Mouse (Mus musculus) splenic B cell, adult 2 months (primary cell): ENCODE measurements at regions not wholly inside any gene's neighbourhood (a gene's known extent, or its start where the extent isn't known, plus 50 kb on each side); places are given as distances from the start of the nearest gene placed in this dataset.

Source experiments
- DNase-seq: peaks from one replicate; pipeline ENCODE4 v3.0.0-alpha.2; 2011; ENCODE audit warnings: low read depth, low spot score
- H3K27me3 ChIP-seq: 2 replicates; pipeline ENCODE4 v1.6.1; 2012; ENCODE audit warnings: mild to moderate bottlenecking, low read length, moderate library complexity, mixed read lengths; ENCODE audit not compliant: control insufficient read depth, poor library complexity, insufficient read depth, severe bottlenecking
- H3K36me3 ChIP-seq: 2 replicates; pipeline ENCODE4 v1.6.1; 2012; ENCODE audit warnings: mild to moderate bottlenecking, low read length, moderate library complexity, mixed read lengths; ENCODE audit not compliant: control insufficient read depth, poor library complexity, insufficient read depth, severe bottlenecking

DNA sequence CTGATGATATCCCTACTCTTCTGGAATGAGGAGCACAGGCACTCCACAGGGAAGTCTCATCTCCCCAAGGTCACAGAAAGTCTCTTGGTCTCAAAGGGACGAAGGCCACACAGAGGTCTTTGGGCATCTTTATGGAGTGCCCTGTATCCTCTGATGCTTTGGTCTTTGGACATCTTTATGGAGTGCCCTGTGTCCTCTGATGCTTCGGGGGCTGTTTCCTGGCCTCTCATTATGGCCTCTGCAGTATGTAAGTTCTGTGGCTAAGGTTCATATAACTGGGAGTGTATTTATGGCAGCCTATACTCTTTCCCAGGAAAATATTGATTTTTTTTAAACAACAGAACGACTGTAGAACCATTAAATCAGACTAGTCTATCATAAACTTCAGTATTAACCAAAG lies 319.9 kb downstream of the Gm9195 start:
- H3K36me3 ChIP-seq: no peaks in the 10 kb centered on the region
- H3K27me3 ChIP-seq: no peaks in the 10 kb centered on the region
- no peak for DNase-seq

DNA sequence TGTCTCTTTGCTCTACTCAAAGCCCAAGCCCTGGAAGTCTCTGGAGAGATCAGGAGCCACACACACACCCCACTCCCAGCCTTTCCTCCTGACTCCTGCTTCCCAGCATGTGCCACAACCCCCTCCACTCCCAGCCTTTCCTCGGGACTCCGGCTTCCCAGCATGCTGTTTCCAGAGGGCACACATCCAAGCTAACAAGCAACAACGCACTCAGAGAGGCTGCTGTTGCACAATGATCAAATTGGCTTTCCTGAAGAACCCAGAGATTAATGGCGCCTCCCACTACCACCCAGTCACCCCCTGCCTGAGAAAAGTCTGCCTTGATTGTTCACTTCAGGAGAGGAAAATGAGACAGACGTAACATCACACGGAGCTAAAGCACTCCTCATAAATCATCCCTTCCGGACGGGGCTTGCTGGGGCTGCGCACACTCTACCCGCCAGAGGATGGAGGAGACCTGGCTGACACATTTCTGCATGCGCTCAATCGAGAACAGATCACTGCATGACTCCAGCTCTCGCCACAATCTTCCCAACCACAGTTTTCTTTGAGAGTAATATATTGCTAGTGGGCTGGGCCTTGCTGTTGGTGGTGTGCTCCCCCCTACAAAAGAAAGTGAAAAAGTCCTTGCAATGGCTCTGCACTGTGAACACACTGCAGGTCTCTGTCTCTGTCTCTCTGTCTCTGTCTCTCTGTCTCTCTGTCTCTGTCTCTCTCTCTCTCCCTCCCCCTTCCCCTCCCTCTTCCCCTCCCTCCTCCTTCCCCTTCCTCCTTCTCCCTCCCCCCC lies 332.9 kb downstream of the Gm9195 start:
- no peaks in the 10 kb centered on the region for H3K36me3 ChIP-seq
- DNase-seq: no peak

DNA sequence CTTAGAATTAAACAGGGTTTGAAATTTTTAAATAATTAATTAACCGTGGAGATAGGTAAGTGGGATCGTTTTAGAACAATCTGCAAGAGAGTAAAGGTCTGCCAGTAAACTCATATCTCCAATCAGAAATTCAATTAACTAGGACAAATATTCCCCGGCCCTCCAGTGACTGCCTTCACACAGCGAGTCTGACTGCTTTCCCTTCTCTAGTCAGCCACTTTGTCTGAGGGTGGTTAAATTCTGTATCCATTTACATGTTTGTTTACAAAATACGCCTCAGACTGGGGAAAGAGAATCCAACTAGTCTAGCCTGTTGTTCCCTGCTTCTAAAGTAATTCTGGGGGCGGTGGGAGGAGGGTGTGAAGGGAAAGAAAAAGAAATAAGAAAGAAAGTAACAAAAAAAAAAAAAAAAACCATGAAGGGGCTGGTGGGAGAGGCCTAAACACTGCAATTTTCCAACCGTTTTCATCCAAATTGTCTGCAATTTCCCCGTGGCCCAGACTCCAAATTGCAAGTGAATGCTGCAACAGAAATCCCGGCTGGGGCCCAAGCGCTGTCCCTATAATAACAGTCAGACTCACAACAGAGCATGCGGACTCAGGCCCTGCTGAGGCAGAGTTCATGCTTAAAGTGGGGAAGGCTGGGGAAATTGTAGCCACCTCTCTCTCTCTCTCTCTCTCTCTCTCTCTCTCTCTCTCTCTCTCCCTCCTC lies 336.3 kb downstream of the Gm9195 start:
- Histone ChIP-seq H3K27me3 (no peaks in the 10 kb centered on the region), H3K36me3 (no peaks in the 10 kb centered on the region)
- DNase-seq: no peak

More for the DNA sequence above, 332.9 kb downstream of the Gm9195 start:
- H3K27me3 ChIP-seq: no peaks in the 10 kb centered on the region

DNA sequence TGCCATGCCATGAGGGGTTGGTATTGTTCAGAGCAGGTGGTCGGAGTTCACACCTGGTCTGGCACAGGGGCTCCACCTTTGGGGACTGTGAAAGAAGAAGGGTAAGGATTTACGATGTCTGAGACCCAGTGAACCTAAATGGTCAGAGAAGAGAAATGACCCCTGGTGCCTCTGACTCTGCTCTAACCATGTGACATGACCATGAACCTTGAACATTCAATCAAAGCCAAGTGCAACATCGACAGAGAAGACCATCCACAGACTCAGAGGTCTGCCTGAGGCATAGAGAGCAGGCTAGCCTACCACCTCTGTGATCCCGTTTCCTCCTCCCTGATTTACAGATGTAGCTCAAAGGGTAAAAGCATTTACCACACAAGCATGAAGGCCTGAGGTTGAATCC lies 340.0 kb downstream of the Gm9195 start:
- DNase-seq: no peak
- no peaks in the 10 kb centered on the region for H3K36me3 ChIP-seq
- no peaks in the 10 kb centered on the region for H3K27me3 ChIP-seq

DNA sequence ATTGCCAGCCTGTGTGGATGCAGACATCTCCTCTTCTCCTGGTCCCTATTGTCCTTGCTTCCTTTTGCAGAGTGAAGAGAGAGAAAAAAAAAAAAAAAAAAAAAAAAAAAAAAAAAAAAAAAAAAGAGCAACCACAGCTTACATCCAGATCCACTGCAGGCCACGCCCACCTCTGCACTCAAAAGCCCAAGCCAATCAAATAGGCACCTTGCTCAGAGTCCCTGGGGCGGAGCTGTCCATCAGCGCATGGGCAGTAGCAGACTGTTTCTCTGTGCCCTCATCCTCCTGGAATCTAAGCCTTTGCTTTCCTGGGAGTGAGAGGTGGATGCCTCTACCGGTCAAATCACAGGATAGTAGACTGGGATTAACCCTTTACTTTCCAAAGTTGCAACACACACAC lies 342.2 kb downstream of the Gm9195 start:
- no peak for DNase-seq
- Histone ChIP-seq H3K36me3 (no peaks in the 10 kb centered on the region), H3K27me3 (no peaks in the 10 kb centered on the region)

DNA sequence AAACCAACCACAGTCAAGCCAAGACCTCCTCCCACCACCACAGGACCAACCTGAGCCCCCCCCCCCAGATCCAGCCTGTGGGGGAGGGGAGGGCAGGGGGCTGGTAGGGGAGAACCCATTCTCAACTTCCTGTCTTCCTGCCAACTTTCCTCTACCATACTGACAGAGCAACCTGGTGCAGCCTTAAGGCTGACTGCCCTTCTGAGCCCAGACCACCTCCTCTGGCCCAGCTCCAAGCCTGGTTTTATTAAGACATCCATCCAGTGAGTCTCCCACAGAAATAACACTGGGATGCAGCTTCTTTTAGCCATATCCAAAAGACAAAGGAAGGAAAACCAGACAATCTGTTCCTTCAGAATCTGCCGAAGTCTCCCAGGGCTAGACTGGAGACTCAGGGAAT lies 342.8 kb downstream of the Gm9195 start:
- no peaks in the 10 kb centered on the region for H3K27me3 ChIP-seq
- no peaks in the 10 kb centered on the region for H3K36me3 ChIP-seq
- DNase-seq: no peak

DNA sequence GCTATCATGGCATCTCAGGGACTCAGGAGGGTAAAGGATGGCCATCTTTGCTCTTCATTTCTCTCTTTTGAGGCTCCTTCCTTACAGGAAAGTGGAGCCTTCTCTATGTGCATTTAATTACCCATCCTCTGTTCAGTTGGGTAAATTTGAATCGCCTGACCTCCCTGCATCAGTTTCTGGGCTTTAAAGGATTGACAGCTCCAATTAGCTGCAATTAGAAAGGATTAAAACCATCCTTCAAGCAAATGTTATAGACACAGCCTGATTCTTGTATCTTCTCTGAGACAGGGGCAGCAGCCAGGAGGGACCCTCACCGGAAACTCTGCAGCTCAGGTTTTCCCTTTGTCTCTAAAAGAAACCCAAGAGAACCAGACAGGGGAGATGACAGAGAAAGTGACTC lies 345.3 kb downstream of the Gm9195 start:
- H3K36me3 ChIP-seq: no peaks in the 10 kb centered on the region
- DNase-seq: no peak
- H3K27me3 ChIP-seq: no peaks in the 10 kb centered on the region

DNA sequence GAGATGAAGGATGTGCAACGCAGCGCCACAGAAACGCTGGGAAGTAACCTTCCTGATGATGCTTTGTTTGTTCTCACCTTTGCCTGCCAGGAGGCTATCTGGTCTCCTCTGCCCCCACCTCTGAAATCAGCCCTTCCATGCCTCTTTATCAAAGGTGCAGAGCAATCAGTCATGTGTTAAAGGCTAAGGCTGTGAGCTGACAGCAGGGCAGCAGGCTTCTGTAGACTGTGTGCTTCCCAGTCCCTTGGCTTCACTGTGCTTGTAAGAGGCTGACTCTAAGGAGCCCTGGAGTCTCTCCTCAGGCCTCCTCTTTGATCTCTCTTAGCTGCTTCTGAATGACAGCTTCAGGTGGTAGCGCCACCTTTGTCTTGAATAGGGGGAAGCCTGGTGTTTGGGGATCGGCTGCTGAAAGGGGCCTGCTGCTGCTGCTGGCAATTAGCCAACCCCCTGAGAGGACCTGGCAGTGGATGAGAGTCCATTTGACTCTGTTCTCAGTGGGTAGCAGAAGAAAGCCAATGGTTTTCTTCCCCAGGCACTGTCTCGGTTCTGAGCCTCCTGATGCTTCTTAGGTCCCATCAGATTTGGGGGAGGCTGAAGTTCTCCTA lies 348.7 kb downstream of the Gm9195 start:
- Histone ChIP-seq H3K27me3 (no peaks in the 10 kb centered on the region), H3K36me3 (no peaks in the 10 kb centered on the region)
- DNase-seq: no peak

DNA sequence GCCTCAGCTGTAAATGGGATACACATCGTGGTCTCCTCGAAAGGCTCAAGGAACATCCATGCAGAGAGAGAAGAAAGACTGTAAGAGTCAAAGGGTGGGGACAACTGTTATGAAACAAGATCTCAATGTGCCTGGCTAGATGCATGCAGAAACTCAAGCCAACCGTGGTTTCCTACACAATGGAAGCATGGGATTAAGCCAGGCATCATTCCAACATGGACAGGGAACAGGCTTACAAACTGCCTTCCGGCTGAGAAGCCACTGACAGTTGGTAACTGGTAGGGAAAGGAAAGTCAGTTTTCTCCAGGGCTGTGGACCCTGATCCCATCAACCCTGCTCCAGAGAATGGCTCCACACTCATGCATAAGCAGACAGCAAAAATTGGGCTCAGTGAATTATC lies 350.5 kb downstream of the Gm9195 start:
- no peak for DNase-seq
- no peaks in the 10 kb centered on the region for H3K36me3 ChIP-seq
- H3K27me3 ChIP-seq: no peaks in the 10 kb centered on the region

DNA sequence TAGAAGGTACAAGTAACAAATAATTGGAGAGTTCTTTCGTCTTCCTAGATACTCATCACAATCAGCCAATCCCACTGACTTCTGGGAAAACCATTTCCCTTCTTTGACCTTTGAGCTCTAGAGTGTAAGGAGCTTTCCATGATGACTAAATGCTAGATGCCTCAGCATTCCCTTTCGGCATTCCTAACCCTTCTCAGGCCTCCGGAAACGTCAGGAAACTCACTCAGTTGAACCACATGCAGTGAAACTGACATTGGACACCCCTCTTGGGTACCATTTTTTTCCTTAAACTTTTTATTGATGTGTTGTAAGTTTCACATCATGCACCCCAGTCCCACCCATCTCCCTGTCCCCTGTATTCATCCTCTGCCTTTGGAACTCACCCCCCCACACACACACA lies 361.5 kb downstream of the Gm9195 start:
- H3K36me3 ChIP-seq: no peaks in the 10 kb centered on the region
- no peaks in the 10 kb centered on the region for H3K27me3 ChIP-seq
- DNase-seq: no peak

DNA sequence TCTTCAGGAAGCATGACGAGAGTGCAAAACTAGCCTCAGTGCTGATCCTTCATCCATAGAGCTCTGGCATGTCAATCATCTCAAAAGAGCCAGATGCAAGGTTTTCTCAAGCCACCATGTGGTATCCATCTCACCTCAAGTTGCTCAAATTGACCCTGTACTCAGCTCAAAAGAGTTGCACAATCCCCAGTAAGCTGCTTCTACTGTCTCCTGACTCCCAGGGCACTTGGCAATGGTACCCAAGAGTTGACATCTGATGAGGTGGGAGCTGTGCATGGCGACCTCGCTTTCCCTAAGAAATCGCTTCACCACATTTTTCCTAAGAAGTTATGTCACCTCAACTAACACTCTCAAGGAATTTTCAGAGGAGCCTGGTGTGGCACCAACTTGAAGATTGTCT lies 369.9 kb downstream of the Gm9195 start:
- Histone ChIP-seq H3K36me3 (no peaks in the 10 kb centered on the region), H3K27me3 (peaks cover 2% of the 10 kb centered on the region; the same call in 1 of the 2 replicates)
- DNase-seq: no peak

DNA sequence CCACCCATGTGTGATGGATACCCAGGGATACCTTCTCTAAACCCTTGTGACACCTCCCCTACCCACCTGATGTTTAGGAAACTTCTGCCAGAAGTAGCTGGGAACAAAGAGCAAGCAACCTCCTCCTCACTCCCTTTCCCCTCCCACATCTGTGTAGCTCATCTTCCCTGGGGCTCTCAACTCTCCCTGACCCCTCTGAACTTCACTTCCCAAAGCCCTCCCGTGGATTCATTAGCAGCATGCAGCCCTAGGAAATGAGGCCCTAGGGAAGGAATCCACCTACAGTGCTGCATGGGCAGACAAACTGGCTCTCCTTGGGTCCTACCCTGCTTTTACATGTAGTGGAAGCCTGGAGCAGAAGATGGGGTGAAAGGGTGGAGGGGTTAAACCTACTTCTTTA lies 370.6 kb downstream of the Gm9195 start:
- Histone ChIP-seq H3K36me3 (no peaks in the 10 kb centered on the region), H3K27me3 (peaks cover 2% of the 10 kb centered on the region; the same call in 1 of the 2 replicates)
- no peak for DNase-seq

DNA sequence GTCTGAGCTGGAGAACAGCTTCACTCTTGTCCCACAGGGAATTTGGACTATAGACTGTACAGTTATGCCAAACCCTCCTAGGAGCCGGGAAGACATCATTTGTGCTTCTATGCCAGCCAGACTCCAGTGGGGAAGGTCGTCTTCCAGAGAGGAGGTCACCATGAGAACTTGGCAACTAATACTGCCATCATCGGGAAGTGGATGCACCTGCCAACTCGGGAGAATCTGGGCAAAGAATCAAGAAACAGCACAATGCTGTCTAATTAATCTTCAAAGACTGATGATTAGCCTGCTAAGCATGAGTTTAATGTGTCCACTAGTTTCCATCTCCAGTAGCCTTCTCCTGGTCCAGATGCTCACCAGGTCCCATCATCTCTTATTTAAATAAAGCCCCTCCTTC lies 374.8 kb downstream of the Gm9195 start:
- H3K36me3 ChIP-seq: no peaks in the 10 kb centered on the region
- no peak for DNase-seq
- peaks cover 2% of the 10 kb centered on the region; the same call in 1 of the 2 replicates for H3K27me3 ChIP-seq

DNA sequence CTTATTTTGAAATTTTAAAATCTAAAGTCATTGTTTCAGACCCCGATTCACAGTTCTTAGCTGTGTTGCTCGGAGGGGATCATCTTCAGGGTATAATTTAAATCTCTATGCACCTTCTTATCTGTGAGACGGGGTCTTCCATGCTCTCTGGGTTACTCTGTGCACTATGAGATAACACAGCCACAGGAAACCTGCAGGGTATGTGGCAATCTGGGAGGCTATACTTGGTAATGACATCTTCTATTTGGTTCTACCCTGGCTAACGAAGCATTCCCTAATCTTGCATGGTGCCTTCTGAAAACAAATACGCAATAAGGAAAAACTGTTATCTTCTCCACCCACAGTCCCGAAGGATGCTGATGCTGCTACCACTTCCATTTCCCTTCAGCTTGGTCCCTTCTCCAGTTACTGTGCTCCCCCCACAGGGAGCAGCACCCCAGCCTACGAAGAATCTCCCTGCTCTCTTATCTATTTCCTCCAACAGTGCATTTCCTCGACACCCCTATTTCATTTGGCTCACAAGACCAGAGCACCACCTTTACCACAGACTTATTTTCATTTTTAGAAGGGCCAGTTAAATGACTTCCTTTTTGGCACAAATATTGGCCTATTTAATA lies 378.2 kb downstream of the Gm9195 start:
- Histone ChIP-seq H3K27me3 (no peaks in the 10 kb centered on the region), H3K36me3 (no peaks in the 10 kb centered on the region)
- no peak for DNase-seq

DNA sequence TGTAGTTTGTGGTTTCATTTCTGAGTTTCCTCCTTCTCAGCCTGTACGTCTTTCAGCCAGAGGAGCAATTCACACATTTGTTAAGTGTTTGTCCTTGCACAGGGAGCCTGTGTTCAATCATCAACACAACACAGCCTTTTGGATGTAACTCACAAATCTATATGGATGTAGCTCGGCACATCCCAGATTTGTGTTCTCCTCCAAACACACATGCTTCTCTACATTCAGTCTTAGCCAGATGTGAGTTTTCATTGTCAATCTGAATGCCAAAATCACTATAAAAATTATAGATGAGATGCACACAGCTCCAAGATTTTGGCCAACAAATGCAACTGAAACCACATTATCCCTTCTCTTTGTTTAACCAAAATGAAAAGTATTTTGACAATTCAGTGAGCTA lies 380.9 kb downstream of the Gm9195 start:
- DNase-seq: no peak
- Histone ChIP-seq H3K27me3 (no peaks in the 10 kb centered on the region), H3K36me3 (no peaks in the 10 kb centered on the region)
